Mouse (Mus musculus) hindbrain, embryonic 15.5 days (tissue): ENCODE data around the gene 6430531B16Rik. TPM values are rescaled to one million over a fixed set of nuclear protein-coding genes. Genes with fewer than 3 reads are reported as not detected.

Experiments
- ATAC-seq: fragments of 200-750 bp; cut with Nextera tagmentation; 2 replicates; pipeline ENCODE4 v1.8.0; 2017; ENCODE audit warnings: low read depth, moderate number of reproducible peaks, moderate TSS enrichment; ENCODE audit not compliant: low FRiP score
- H3K27ac ChIP-seq: fragments of 300-500 bp; sonication (generic); replicated peaks from 2 replicates; pipeline ENCODE4 v1.5.1; 2015; ENCODE audit warnings: mild to moderate bottlenecking, inconsistent platforms
- H3K27me3 ChIP-seq: fragments of 300-500 bp; sonication (generic); 2 replicates; pipeline ENCODE4 v1.6.1; 2015; ENCODE audit warnings: control low read depth, inconsistent platforms
- H3K36me3 ChIP-seq: fragments of 300-500 bp; sonication (generic); 2 replicates; pipeline ENCODE4 v1.6.1; 2015; ENCODE audit warnings: control low read depth, inconsistent platforms
- H3K4me1 ChIP-seq: fragments of 300-500 bp; sonication (generic); replicated peaks from 2 replicates; pipeline ENCODE4 v1.6.1; 2015; ENCODE audit warnings: control low read depth, inconsistent platforms
- H3K4me2 ChIP-seq: fragments of 300-500 bp; sonication (generic); 2 replicates; pipeline ENCODE4 v1.6.1; 2015; ENCODE audit warnings: moderate library complexity, mild to moderate bottlenecking, inconsistent platforms
- H3K4me3 ChIP-seq: fragments of 300-500 bp; sonication (generic); 2 replicates; pipeline ENCODE4 v1.5.1; 2015; ENCODE audit warnings: mild to moderate bottlenecking, inconsistent platforms
- H3K9ac ChIP-seq: fragments of 300-500 bp; sonication (generic); 2 replicates; pipeline ENCODE4 v1.6.1; 2015; ENCODE audit warnings: inconsistent platforms
- H3K9me3 ChIP-seq: fragments of 300-500 bp; sonication (generic); 2 replicates; pipeline ENCODE4 v1.6.1; 2016; ENCODE audit warnings: control low read depth, inconsistent platforms
- WGBS: fragments of 180-500 bp; shearing (Covaris S2); methylation state at CpG from one replicate; pipeline ENCODE4 v1.1.7; 2015; 5-methylcytosine and 5-hydroxymethylcytosine counted together
- polyA plus RNA-seq: library from polyadenylated mRNA; unstranded; fragments of >200 nt; fragmentation: Nextera tagmentation; extraction: Ambion mirVana; gene quantifications from 2 replicates; pipeline ENCODE4 v1.2.1, GENCODE M21; 2015

6430531B16Rik gene
- polyA plus RNA-seq, 1 experiment from 2014 or later: 0.97 TPM

- Histone ChIP-seq H3K9me3 (no peaks in the 10 kb centered on the region), H3K4me3 (peak overlapping the region; percentile 42), H3K4me1 (peaks cover 16% of the 10 kb centered on the region), H3K36me3 (no peaks in the 10 kb centered on the region), H3K9ac (peak overlapping the region; percentile 42), H3K27ac (no peak overlapping the region), H3K4me2 (peak overlapping the region; percentile 84), H3K27me3 (peaks cover 65% of the 10 kb centered on the region)
- WGBS: under 1% methylated on average over 15 of the region's 15 CpGs
- peak; percentile 43; the same call in 1 of the 2 replicates for ATAC-seq
Measured at GRCm38 (mm10) chr7:139949893-139950282, 28.7 kb downstream of the 6430531B16Rik start.

DNA sequence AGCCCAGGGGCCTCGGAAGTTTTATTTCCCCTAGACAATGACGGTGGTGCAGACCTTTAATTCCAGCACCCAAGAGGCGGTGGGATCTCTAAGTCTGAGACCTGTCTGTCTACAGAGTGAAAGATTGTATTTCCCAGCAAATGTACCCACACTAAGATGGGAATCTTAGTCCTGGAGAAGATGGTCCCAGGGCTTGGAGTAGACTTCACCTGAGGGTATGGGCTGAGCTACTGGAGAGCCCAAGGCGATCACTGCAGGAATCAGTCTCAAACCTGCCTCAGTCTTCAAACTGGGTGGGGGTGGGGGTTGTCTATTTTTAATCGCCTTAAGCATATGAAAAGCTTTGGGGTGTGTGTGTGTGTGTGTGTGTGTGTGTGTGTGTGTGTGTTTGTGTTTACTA is 32.5 kb downstream of the 6430531B16Rik start:
- no peaks in the 10 kb centered on the region for H3K36me3 ChIP-seq
- no peaks in the 10 kb centered on the region for H3K9me3 ChIP-seq
- no peak overlapping the region for H3K4me3 ChIP-seq
- H3K4me1 ChIP-seq: peaks cover 25% of the 10 kb centered on the region
- WGBS: 34% methylated on average over 5 of the region's 5 CpGs
- ATAC-seq: no peak
- H3K27ac ChIP-seq: no peak overlapping the region
- no peak overlapping the region for H3K4me2 ChIP-seq
- no peak overlapping the region for H3K9ac ChIP-seq
- H3K27me3 ChIP-seq: peaks cover 88% of the 10 kb centered on the region

- H3K27ac ChIP-seq: no peak overlapping the region
- 16% methylated on average over 5 of the region's 5 CpGs for WGBS
- no peaks in the 10 kb centered on the region for H3K9me3 ChIP-seq
- H3K4me1 ChIP-seq: peaks cover 19% of the 10 kb centered on the region
- no peak for ATAC-seq
- no peaks in the 10 kb centered on the region for H3K36me3 ChIP-seq
- no peak overlapping the region for H3K4me2 ChIP-seq
- no peak overlapping the region for H3K9ac ChIP-seq
- H3K27me3 ChIP-seq: peaks cover 91% of the 10 kb centered on the region
- H3K4me3 ChIP-seq: no peak overlapping the region
Measured at GRCm38 (mm10) chr7:139945516-139945915, 33.0 kb downstream of the 6430531B16Rik start.

GRCm38 (mm10) chr7:139944291-139945240 is 34.0 kb downstream of the 6430531B16Rik start:
- no peaks in the 10 kb centered on the region for H3K9me3 ChIP-seq
- no peak overlapping the region for H3K27ac ChIP-seq
- 3% methylated on average over 68 of the region's 68 CpGs for WGBS
- H3K9ac ChIP-seq: no peak overlapping the region
- peak overlapping the region; percentile 30 for H3K4me3 ChIP-seq
- H3K4me1 ChIP-seq: peaks cover 12% of the 10 kb centered on the region
- peak overlapping the region; percentile 50 for H3K4me2 ChIP-seq
- peaks cover 85% of the 10 kb centered on the region for H3K27me3 ChIP-seq
- no peaks in the 10 kb centered on the region for H3K36me3 ChIP-seq
- no peak; the same call in 1 of the 2 replicates for ATAC-seq

DNA sequence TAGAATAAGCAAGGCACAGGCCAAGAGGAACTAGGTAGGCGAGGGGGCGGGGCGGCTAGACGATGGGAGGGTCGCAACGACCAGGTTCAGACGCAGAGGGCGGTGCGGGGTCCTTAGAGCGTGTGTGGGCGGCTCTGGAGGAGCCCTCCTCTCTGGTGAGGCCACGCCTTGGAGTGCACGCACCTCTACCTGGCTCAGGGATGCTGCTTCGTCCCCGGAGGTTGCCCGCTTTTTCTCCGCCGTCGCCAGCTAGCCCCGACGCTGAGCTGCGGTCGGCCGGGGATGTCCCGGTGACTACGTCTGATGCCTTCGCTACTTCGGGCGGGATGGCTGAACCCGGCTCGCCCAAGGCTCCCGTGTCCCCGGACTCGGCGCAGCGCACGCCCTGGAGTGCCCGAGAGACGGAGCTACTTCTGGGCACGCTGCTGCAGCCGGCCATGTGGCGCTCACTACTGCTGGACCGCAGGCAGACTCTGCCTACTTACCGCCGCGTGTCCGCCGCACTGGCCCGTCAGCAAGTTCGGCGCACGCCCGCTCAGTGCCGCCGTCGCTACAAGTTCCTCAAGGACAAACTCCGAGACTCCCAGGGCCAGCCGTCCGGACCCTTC is 34.8 kb downstream of the 6430531B16Rik start, which contains the start of gene Utf1:
Utf1 (plus strand) TSS at position 116 of the 608 bp plus-strand sequence.
- peaks cover 12% of the 10 kb centered on the region for H3K4me1 ChIP-seq
- no peaks in the 10 kb centered on the region for H3K9me3 ChIP-seq
- H3K27me3 ChIP-seq: peaks cover 80% of the 10 kb centered on the region
- peak within 1 kb of the TSS; percentile 50 for H3K4me2 ChIP-seq
- H3K9ac ChIP-seq: no peak within 1 kb of the TSS
- ATAC-seq: peak; percentile 73
- no peak within 1 kb of the TSS for H3K27ac ChIP-seq
- H3K4me3 ChIP-seq: peak within 1 kb of the TSS; percentile 30
- WGBS: 1% methylated on average over 56 of the region's 59 CpGs
- no peaks in the 10 kb centered on the region for H3K36me3 ChIP-seq

DNA sequence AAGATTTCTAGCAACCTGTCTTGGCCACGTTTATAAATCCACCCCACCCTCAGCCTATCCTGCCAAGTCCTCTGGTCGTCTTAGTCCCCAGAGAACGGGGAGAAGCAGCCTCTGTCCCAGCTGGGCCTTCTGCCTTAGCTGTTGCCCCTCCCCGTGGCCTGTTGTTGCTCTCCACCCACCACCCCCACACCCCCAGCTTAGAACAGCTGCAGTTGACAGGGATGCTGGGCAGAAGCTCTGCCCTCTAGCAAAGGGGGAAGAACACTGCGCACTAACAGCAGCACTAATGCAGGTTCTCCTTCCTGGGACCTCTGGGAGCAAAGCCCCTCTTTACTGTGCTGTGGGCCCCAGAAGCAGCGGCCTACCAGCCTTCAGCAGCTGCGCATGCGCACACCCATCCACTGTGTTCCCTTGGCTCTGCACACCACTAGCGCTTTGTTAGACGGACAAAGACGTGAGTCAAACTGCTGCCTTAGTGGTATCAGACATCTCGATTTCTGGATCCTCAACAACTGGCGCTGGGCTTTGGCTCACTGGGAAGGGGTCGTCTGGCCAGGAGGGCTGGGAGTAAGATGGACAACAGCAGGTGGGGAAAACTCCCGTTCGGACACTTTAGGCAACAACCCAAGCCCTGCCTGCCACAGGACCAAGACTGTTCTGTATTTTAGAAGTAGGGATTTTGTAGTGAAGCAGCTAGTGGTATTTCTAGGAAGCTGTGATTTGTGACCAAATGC is 37.9 kb downstream of the 6430531B16Rik start:
- WGBS: 66% methylated on average over 16 of the region's 16 CpGs

GRCm38 (mm10) chr7:139937810-139938209 is 40.7 kb downstream of the 6430531B16Rik start:
- H3K27ac ChIP-seq: no peak overlapping the region
- H3K27me3 ChIP-seq: peaks cover 24% of the 10 kb centered on the region
- H3K9ac ChIP-seq: no peak overlapping the region
- WGBS: 66% methylated on average over 5 of the region's 5 CpGs
- ATAC-seq: no peak
- H3K4me1 ChIP-seq: no peaks in the 10 kb centered on the region
- no peaks in the 10 kb centered on the region for H3K9me3 ChIP-seq
- H3K36me3 ChIP-seq: peaks cover 17% of the 10 kb centered on the region; the same call in 1 of the 2 replicates
- H3K4me3 ChIP-seq: no peak overlapping the region
- no peak overlapping the region for H3K4me2 ChIP-seq

More for the DNA sequence above, 37.9 kb downstream of the 6430531B16Rik start:
- Histone ChIP-seq H3K9me3 (no peaks in the 10 kb centered on the region), H3K4me1 (peaks cover 12% of the 10 kb centered on the region), H3K36me3 (0 out of 2 replicates have a peak, but pooled peaks cover under 1% of the 10 kb centered on the region), H3K4me3 (no peak overlapping the region), H3K27ac (no peak overlapping the region), H3K9ac (no peak overlapping the region), H3K27me3 (peaks cover 51% of the 10 kb centered on the region), H3K4me2 (no peak overlapping the region)
- ATAC-seq: no peak

DNA sequence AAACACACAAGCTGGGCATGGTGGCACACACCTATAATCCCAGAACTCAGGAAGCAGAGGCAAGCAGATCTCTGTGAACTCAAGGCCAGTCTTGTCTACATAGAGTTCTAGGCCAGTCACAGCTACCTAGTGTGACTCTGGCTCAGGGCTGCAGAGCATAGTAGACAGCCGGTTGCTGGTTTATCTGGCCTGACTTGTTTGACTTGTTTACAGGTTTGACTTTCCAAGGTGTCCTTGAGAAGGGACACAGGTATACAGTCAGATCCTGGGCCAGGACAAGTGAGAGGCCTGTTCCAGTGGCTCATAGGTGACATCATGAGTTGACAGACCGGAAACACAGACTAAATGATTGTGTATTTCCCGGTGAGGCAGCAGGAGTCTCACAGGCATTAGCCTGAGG is 41.4 kb downstream of the 6430531B16Rik start:
- WGBS: 82% methylated on average over 3 of the region's 3 CpGs
- H3K4me3 ChIP-seq: no peak overlapping the region
- H3K9ac ChIP-seq: no peak overlapping the region
- H3K4me1 ChIP-seq: no peaks in the 10 kb centered on the region
- no peak overlapping the region for H3K27ac ChIP-seq
- H3K4me2 ChIP-seq: no peak overlapping the region
- ATAC-seq: no peak
- peaks cover 23% of the 10 kb centered on the region for H3K36me3 ChIP-seq
- peaks cover 17% of the 10 kb centered on the region for H3K27me3 ChIP-seq
- H3K9me3 ChIP-seq: no peaks in the 10 kb centered on the region

- ATAC-seq: no peak
- H3K4me1 ChIP-seq: no peaks in the 10 kb centered on the region
- 89% methylated on average over 10 of the region's 10 CpGs for WGBS
- no peak overlapping the region for H3K4me3 ChIP-seq
- H3K4me2 ChIP-seq: no peak overlapping the region
- H3K9me3 ChIP-seq: no peaks in the 10 kb centered on the region
- no peak overlapping the region for H3K27ac ChIP-seq
- peaks cover 28% of the 10 kb centered on the region for H3K36me3 ChIP-seq
- H3K9ac ChIP-seq: no peak overlapping the region
- peaks cover 13% of the 10 kb centered on the region for H3K27me3 ChIP-seq
Measured at GRCm38 (mm10) chr7:139936705-139937104, 41.9 kb downstream of the 6430531B16Rik start.

GRCm38 (mm10) chr7:139930732-139931131 is 47.8 kb downstream of the 6430531B16Rik start:
- 22% methylated on average over 11 of the region's 11 CpGs for WGBS
- peaks cover 42% of the 10 kb centered on the region for H3K36me3 ChIP-seq
- peak; percentile 61; the same call in 1 of the 2 replicates for ATAC-seq
- H3K4me2 ChIP-seq: no peak overlapping the region
- H3K9ac ChIP-seq: no peak overlapping the region
- no peaks in the 10 kb centered on the region for H3K9me3 ChIP-seq
- no peak overlapping the region for H3K27ac ChIP-seq
- no peaks in the 10 kb centered on the region for H3K4me1 ChIP-seq
- H3K27me3 ChIP-seq: no peaks in the 10 kb centered on the region
- H3K4me3 ChIP-seq: no peak overlapping the region
